Mouse (Mus musculus) layer of hippocampus, adult 9-10 months (tissue): ENCODE measurements around the gene Tbrg4.

ENCODE experiments used
- DNase-seq: peaks from one replicate; pipeline ENCODE4 v3.0.0; 2022; ENCODE audit warnings: low spot score

The Tbrg4 gene

DNA sequence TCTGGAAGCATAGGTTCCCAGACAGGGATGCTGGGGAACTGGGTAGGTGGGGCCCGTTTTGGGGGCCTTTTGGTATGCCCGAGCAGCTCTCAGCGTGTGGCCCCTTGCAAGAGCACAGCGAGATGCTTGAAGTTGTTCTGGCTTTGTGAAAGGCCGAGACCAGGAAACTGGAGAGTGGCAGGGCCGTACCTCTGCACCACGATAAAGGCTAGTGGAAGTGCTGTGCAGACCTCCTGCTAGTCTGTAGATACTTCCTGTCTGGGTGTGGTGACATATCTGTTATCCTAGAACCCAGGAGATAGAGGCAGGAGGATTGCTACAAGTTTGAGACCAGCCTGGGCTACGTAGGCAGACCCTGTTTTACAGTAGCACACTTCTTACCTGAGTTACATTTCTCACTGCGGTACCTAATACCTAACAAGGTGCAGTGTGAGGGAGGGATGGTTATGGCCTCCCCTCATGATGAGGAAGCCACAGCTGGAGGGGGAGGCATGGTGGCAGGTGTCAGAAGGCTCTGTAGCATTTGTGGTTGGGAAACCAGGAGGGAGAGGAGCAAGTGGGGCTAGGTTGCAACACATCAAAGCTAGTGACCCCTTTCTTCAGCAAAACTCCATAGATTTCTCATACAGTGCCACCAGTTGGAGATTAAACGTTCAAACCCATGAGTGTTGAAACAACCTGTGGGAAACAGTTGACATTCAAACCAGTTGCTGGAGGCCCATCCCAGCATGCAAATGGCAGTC, 34.8 kb downstream of the Tbrg4 start:
- DNase-seq: no peak

DNA sequence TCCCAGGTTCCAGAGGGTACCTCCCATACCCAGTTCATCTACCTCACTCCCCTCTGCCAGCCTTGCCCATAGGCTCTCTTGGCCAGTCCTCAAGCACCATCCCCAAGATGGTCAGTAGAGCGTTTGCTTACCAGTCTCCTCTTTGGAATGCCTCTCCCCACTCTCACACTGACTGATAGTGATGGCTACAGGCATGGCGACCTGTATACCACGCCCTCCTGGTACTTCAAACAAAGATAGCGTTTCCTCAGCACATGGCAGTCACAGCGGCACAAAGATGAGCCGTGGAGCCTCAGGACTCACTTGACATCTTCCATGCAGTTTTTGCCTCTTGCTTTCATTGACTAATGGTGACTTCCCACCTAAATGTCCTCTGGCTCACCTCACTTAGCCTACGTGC, 36.0 kb downstream of the Tbrg4 start:
- no peak for DNase-seq

DNA sequence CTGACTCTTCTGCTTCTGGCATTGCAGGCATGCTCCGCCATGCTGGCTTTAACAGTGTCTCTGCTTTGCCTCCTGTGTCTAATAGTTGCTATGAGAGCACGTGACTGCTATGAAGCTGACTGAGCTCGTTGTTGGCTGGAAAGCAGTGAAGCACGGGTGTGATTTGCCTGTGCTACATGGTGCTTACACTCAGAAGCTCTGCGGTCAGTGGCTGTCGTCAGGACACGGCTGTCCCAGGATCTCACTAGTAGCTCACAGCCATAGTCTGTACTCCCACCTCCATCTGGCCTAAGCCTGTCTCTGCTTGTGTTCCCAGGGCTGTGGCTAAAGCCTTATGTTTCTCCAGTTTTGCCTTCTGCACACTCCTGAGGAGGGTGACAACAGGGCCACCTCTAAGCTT, 37.6 kb downstream of the Tbrg4 start:
- DNase-seq: no peak

DNA sequence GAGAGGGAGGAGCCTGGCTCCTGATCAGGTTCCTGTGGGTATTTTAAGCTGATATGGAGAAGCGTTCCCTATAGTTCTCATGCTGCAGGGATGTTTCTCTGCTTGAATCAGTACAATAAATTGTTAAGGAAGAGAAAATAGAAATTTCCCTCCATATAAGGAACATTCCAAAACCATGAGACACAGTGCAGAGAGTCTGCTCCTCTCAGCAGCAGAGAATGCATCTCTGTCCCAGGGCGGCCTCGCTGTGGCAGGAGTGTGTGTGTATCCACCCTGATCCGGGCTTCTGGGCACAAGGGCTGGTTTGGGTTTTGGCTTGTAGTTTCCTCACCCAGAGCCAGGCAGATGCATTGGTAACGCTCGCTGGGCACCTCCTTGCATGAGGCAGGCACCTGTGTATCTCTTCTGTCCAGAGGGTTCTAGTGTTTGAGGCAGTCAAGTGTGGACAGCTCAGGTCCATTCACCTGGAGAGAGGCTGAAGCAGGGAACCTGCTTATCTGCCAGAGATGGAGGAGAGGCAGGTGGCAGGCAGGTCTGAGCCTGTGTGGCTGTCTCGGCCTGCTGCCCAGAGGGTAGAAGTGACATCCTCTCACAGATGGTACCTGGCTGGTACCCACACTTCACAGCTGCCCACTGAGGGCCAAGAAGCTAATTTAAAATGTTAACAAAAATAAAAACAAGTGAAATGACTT, 38.5 kb downstream of the Tbrg4 start:
- no peak for DNase-seq

DNA sequence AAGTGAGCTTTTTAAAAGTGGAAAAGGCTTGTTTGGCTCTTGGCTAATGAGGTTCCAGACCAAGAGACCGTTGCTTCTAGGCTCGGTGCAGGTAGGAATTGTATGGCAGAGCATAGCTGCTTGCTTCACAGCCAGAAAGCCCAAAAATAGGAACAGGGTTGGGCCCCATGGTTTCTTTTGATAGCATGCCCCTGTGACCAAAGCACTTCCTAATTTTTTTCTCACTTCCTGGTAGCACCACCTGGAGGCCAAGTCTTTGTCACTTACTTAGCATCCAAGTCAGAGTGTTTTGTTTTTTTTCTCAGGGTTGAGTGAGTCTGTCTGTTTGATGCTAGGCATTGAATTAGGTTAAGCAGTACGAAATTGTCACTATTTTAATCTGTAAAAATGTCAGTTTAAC, 39.2 kb downstream of the Tbrg4 start:
- DNase-seq: no peak

DNA sequence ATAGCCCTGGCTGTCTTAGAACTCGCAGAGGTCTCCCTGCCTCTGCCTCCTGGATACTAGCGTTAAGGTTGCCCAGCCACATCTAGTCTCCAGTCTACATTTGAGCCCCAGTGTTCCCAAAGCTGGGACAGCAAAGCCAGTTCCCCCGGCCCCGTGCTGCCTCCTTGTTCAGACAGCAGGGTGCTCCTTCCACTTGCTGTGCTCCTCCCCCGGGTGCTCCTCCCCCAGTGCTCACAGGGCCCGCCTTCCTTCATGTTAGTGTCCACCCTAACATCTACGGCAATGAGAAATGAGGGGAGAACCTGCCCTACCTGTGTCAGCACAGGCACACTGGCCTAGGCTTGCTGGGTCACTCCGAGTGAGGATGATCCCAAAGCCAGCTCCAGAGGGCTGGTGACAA, 40.1 kb downstream of the Tbrg4 start:
- no peak for DNase-seq

DNA sequence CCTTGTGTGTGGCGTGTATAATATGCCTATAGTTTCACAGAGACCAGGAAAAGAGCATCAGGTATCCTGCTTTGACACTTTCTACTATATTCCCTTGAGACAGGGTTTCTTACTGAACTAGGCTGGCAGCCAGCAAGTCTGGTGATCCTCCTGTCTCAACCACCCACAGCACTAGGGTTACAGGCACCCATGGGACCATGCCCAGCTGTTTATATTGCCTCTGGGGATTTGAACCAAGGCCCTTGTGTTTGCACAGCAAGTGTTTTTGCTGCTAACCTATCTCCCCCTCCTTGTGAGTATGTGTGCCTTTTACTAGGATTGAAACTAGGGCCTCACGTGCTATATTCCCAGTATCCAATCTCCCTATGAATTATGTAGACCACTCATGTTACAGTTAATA, 44.3 kb downstream of the Tbrg4 start:
- DNase-seq: no peak

DNA sequence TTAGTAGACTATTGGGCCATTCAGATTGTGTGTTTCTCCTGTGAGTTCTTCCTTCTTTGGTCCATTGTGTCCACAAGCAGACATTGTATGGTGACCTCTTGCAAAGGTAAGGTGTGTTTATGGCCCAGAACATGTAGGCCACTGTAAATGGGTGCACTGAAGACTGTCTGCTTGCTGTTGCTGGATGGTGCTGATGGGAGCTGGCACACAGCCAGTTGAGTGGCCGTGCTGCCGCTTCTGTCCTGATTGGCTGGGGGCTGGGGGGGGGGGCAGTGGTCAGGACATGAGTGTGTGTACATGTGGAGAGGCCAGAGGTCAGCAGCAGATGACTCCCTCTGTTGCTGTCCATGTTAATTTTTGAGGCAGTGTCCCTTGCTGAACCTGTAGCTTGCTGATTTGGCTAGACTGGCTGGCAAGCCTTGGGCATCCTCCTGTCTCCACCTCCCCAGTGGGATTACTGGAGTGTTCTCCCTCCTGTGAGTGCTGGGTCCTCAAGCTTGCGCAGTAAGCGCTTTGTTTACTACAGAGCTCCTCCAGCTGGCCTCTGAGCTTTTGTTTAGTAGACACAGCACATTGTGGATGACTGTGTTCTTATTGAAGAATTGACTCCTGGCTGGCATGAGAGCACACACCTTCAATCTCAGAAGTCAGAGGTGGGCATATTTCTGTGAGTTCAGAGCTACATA, 45.7 kb downstream of the Tbrg4 start:
- no peak for DNase-seq

DNA sequence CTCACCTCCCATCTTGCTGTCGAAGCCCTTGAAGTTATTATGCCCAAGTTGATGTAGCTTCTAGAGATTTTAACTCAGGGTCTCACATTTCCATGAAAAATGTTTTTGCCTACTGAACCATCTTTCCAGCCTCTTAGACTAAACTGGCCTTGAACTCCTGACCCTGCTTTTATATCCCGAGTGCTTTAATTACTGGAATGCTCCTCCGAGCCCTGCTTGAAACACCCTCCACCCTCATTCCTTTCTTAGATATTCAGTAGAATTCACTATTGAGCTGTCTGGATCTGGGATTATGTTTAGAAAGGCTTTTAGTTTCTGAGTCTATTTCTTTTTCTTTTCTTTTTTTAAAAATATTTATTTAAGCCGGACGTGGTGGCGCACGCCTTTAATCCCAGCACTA, 46.5 kb downstream of the Tbrg4 start:
- no peak for DNase-seq

DNA sequence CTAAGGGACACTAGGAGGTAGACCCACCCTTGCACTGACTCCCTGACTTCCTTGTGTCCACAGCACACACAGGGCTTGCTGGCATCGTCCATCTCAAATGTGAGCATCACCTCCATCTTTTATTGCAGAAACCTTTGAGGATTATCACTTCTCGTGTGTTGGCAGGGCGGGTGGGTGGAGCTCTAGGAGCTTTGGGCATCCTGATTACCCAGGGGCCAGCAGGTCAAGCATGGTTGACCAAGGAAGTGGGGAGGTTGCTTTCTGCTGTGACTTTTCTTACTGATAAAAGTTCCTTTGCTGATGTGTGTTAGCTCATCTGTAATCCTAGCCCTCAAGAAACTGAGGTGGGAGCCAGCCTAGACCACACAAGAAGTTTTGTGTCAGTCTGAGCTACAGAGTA, 49.7 kb downstream of the Tbrg4 start:
- no peak for DNase-seq

DNA sequence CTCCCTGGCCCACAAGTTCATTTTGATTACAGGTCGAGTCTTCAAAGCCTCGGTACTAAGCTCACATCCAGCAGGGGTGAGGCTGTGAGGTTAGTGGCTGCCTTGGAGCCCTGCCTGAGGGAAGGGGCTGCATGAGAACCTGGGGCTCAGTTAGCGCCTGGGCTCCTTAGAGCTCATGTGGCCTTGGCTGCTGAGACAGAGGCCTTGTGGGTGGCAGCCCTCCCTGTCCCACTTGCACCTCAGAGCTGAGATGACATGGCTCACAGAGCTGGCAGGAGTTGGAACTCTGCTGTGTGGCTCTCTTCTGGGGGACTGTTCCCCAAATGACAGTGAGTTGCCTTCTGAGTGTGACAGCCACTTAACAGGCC, 56.5 kb downstream of the Tbrg4 start:
- DNase-seq: no peak

DNA sequence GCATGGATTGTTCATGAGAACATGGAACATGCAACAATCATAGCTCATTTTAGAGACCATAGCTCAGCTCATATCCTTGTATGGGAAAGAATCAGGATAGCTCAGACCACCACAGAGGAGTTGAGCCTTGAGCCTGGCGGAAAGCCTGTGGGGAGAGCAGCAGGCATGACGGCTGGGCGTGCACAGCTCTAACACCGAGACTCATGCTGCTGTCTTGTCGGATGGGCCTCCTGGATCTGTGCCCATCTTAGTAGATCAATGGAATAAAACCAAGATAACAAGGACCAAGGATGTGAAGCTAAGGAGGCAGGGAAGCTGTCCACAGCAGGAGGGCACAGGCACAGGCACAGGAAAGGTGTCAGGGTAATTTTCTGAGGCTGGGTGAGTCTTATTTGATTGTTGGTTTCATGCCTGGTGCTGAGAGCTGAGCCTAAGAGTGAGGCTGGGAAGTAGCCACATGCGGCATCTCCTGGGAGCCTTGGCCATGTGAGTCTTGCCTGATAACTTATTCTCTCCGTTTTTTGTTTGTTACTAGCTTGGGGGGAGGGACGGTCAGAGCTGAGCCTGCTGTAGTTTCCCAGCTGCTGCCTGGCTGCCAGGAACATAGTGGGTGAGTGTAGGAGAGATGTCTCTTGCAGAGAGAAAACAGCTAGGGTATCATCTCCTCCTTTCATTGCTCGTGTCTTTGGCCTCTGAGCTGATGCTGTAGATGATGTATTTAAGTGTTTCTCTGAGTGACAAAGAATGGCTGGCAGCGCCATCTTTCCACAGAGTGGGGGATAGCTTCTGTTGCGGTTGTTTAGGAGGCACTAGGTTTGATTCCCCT, 57.1 kb downstream of the Tbrg4 start:
- no peak for DNase-seq

DNA sequence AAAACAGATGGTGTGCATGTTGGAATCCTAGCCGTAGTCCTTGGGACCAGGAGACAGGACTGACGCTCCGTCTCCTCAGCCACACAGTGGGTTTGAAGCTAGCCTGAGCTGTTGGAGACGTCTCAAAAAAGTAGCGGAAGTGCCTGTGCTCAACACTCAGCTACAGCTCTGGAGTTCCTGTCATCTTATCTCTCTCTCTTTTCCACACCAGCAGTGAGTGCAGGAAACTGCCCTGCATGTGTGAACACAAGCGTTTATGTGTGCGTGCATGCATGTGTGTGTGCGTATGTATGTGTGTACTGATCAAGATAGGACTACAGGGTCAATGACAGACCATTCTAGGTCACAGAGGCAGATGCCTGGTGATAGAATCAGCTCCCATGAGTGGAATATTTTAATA, 57.9 kb downstream of the Tbrg4 start:
- no peak for DNase-seq

DNA sequence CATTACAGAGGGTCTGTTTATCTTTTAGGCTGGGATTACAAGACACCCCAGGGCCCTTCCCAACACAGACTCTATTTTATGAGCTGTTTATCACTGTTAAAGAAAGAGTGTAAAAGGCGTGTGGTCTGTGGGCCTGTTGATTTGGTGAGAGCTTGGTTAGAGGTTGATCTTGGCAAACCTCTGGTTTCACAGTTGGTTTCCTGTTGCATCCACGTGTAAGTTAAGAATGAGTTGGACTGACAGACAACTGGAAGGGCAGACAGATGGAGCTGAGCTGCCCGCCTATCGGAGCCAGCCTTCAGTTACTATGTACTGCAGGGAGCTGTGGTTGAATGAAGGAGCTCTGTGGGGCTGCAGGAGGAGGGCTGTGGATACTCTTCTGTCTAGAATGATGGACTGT, 59.4 kb downstream of the Tbrg4 start:
- no peak for DNase-seq
